Mouse (Mus musculus) olfactory bulb, adult 2 months (tissue): ENCODE data around the gene Dpep1.

ENCODE experiments used
- CTCF ChIP-seq: fragments of 200-500 bp; IDR thresholded peaks from 2 replicates; pipeline ENCODE4 v1.5.1; 2012; ENCODE audit warnings: low read depth, mild to moderate bottlenecking, low read length, moderate library complexity; ENCODE audit not compliant: insufficient read depth
- POLR2A ChIP-seq: fragments of 200-500 bp; IDR thresholded peaks from 2 replicates; pipeline ENCODE4 v1.6.1; 2012; ENCODE audit warnings: mild to moderate bottlenecking, low read depth, low read length, moderate library complexity; ENCODE audit not compliant: insufficient read depth

DNA sequence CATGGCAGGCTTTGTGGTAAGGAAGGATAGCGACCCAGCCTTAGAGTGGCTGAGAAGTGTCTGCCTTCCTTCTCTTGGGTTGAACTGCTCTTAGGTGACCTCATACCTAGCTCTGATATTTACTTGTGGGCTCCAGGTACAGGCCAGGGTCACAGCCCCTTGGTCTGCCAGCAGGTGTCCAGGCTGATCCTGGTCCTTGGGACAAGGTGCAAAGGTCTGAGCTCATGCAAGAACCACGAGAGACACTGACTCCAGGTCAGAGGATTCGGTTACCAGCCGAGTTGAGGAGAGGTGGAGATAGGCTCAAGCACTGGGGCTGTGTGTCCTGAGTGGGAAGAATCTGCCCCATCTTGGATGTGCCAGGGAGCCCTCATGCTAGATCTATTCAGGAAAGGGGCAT is 58.3 kb downstream of the Dpep1 start:
- no peak for TF ChIP-seq CTCF
- TF ChIP-seq POLR2A: no peak
